Mouse (Mus musculus) G1E (cell line): ENCODE data around the gene Cep170b. TPM values are rescaled to one million over a fixed set of nuclear protein-coding genes. Genes with fewer than 3 reads are reported as not detected.

Source experiments
- ATAC-seq: 2 replicates; pipeline ENCODE4 v1.8.0; 2016; ENCODE audit warnings: mild to moderate bottlenecking; ENCODE audit not compliant: insufficient number of reproducible peaks, poor library complexity, low FRiP score, severe bottlenecking; ENCODE audit errors: extremely low read depth
- DNase-seq: peaks from one replicate; pipeline ENCODE4 v3.0.0; 2012; ENCODE audit warnings: low spot score
- H3K27me3 ChIP-seq: 2 replicates; pipeline ENCODE4 v1.6.1; 2012; ENCODE audit warnings: mild to moderate bottlenecking, low read length, inconsistent platforms; ENCODE audit not compliant: insufficient read depth
- H3K36me3 ChIP-seq: replicated peaks from 2 replicates; pipeline ENCODE3; 2012; ENCODE audit warnings: mild to moderate bottlenecking, inconsistent platforms
- H3K4me1 ChIP-seq: 2 replicates; pipeline ENCODE4 v1.6.1; 2012; ENCODE audit warnings: low read depth, low read length, inconsistent platforms, mixed read lengths; ENCODE audit not compliant: insufficient read depth
- H3K4me3 ChIP-seq: 2 replicates; pipeline ENCODE4 v1.5.1; 2012; ENCODE audit warnings: low read depth, mild to moderate bottlenecking, inconsistent platforms, low read length, moderate library complexity, mixed read lengths
- H3K9me3 ChIP-seq: replicated peaks from 2 replicates; pipeline ENCODE4 v1.6.1; 2012; ENCODE audit warnings: inconsistent platforms
- CTCF ChIP-seq: IDR thresholded peaks from 2 replicates; pipeline ENCODE4 v1.5.1; 2012; ENCODE audit warnings: low read depth, low read length, inconsistent platforms, mixed read lengths
- GATA1 ChIP-seq: IDR thresholded peaks from 2 replicates; pipeline ENCODE4 v1.6.1; 2012; ENCODE audit warnings: borderline replicate concordance, low read length, inconsistent platforms, mixed read lengths
- GATA2 ChIP-seq: IDR thresholded peaks from 2 replicates; pipeline ENCODE4 v1.6.1; 2012; ENCODE audit warnings: low read depth, low read length, inconsistent platforms, borderline replicate concordance
- POLR2AphosphoS5 ChIP-seq: IDR thresholded peaks from 2 replicates; pipeline ENCODE4 v1.6.1; 2012; ENCODE audit warnings: low read depth, low read length, inconsistent platforms; ENCODE audit not compliant: insufficient replicate concordance
- TAL1 ChIP-seq: conservative IDR thresholded peaks from 2 replicates; pipeline ENCODE4 v1.6.1; 2012; ENCODE audit warnings: low read depth, low read length, inconsistent platforms, mixed read lengths
- polyA plus RNA-seq: library from polyadenylated mRNA; stranded (reverse); fragments of >175 nt; gene quantifications from 2 replicates; pipeline ENCODE4 v1.2.3, GENCODE M21; 2012
- total RNA-seq, 2 experiments: library from RNA; stranded (forward) in 1 of 2; stranded (reverse) in 1 of 2; fragments of 200-1000 nt in 1 of 2; fragments of >200 nt in 1 of 2; fragmentation: Nextera tagmentation in 1 of 2; gene quantifications; 2 replicates each; pipeline ENCODE4 v1.2.3; 2014 to 2017

Gene Cep170b
- total and polyA plus RNA-seq, 3 experiments = 0.87 TPM; not detected in 2

- Histone ChIP-seq H3K36me3 (no peaks in the 10 kb centered on the region), H3K4me3 (no peak overlapping the region), H3K9me3 (peaks cover 7% of the 10 kb centered on the region), H3K4me1 (peaks cover 27% of the 10 kb centered on the region), H3K27me3 (peaks cover 78% of the 10 kb centered on the region)
- TF ChIP-seq GATA2 (no peak), POLR2AphosphoS5 (no peak), GATA1 (no peak), CTCF (no peak), TAL1 (no peak)
- ATAC-seq (no peak), DNase-seq (no peak)
Measured at GRCm38 (mm10) chr12:112683351-112683750, 36.9 kb upstream of the Cep170b start.

- ATAC-seq (no peak), DNase-seq (no peak)
- Histone ChIP-seq H3K4me3 (no peak overlapping the region), H3K9me3 (no peaks in the 10 kb centered on the region; the same call in 1 of the 2 replicates), H3K27me3 (peaks cover 41% of the 10 kb centered on the region), H3K4me1 (peaks cover 6% of the 10 kb centered on the region), H3K36me3 (peaks cover 7% of the 10 kb centered on the region)
- no peak for TF ChIP-seq GATA1
- no peak for TF ChIP-seq TAL1
- TF ChIP-seq POLR2AphosphoS5 = no peak
- TF ChIP-seq GATA2 = no peak
- TF ChIP-seq CTCF = no peak
Measured at GRCm38 (mm10) chr12:112688458-112688857, 31.8 kb upstream of the Cep170b start.

GRCm38 (mm10) chr12:112693185-112694126 lies 26.8 kb upstream of the Cep170b start:
- H3K36me3 ChIP-seq = peaks cover 7% of the 10 kb centered on the region
- H3K4me3 ChIP-seq = peak overlapping the region; percentile 72
- DNase-seq (peak; percentile 79), ATAC-seq (peak; percentile 58)
- H3K27me3 ChIP-seq = peaks cover 28% of the 10 kb centered on the region
- no peaks in the 10 kb centered on the region for H3K9me3 ChIP-seq
- TF ChIP-seq GATA1 (no peak), CTCF (no peak), TAL1 (no peak), GATA2 (no peak), POLR2AphosphoS5 (no peak)
- H3K4me1 ChIP-seq = peaks cover 11% of the 10 kb centered on the region

GRCm38 (mm10) chr12:112694127-112694475 lies 26.2 kb upstream of the Cep170b start:
- DNase-seq = no peak

GRCm38 (mm10) chr12:112696806-112697425 lies 23.3 kb upstream of the Cep170b start:
- TF ChIP-seq POLR2AphosphoS5 = no peak
- no peak for TF ChIP-seq GATA1
- TF ChIP-seq TAL1 = no peak
- TF ChIP-seq CTCF = no peak
- TF ChIP-seq GATA2 = no peak
- peaks cover 11% of the 10 kb centered on the region for H3K4me1 ChIP-seq
- no peak for DNase-seq
- no peaks in the 10 kb centered on the region for H3K9me3 ChIP-seq
- peaks cover 2% of the 10 kb centered on the region for H3K36me3 ChIP-seq
- no peak for ATAC-seq
- peaks cover 42% of the 10 kb centered on the region for H3K27me3 ChIP-seq
- H3K4me3 ChIP-seq = no peak overlapping the region

More at GRCm38 (mm10) chr12:112694127-112694475, 26.2 kb upstream of the Cep170b start:
- Histone ChIP-seq H3K36me3 (peaks cover 7% of the 10 kb centered on the region), H3K4me3 (peak overlapping the region; percentile 72; the same call in 1 of the 2 replicates), H3K9me3 (no peaks in the 10 kb centered on the region), H3K4me1 (peaks cover 11% of the 10 kb centered on the region), H3K27me3 (peaks cover 29% of the 10 kb centered on the region)
- no peak for TF ChIP-seq GATA1
- TF ChIP-seq GATA2 = no peak
- TF ChIP-seq CTCF = no peak
- TF ChIP-seq TAL1 = no peak
- TF ChIP-seq POLR2AphosphoS5 = no peak
- no peak for ATAC-seq

- no peaks in the 10 kb centered on the region for H3K4me1 ChIP-seq
- H3K36me3 ChIP-seq = no peaks in the 10 kb centered on the region
- peaks cover 58% of the 10 kb centered on the region for H3K27me3 ChIP-seq
- no peak for ATAC-seq
- TF ChIP-seq GATA2 (0 out of 2 replicates have a peak, but pooled peaks have one; percentile 0), POLR2AphosphoS5 (no peak)
- H3K9me3 ChIP-seq = no peaks in the 10 kb centered on the region
- no peak for DNase-seq
- H3K4me3 ChIP-seq = no peak overlapping the region
Measured at GRCm38 (mm10) chr12:112700522-112700921, 19.7 kb upstream of the Cep170b start.
